Comparison of ENCODE assay signal across 10 mouse cellular contexts in genomic region chr1:76942730-76943129, GRCm38 (mm10).
DNase-seq lines count a peak whose midpoint lies in the region; ATAC-seq lines count a peak whose summit lies in the region.
"Had no signal": no experiment of that assay in that cellular context is flagged by ENCODE, and none has a peak within 500 bp of the region (broad histone marks: within the 10 kb centered on the region; RNA-seq: fewer than 3 reads in every experiment).

No protein-coding gene starts in this region.

- no peaks in the 10 kb centered on the region for H3K9me3 ChIP-seq in kidney, embryonic 15.5 days (replicated peaks)
- H3K9me3 ChIP-seq in liver, embryonic 12.5 days (replicated peaks) = no peaks in the 10 kb centered on the region
- H3K9me3 ChIP-seq: stomach, embryonic 15.5 days had no signal

- peak; percentile 8 for DNase-seq in kidney, adult 18-20 months
- peak; percentile 64 for DNase-seq in adrenal gland, postnatal 10 days
- DNase-seq in cerebellum, postnatal 25 days = peak; percentile 6 to 17
- peak; percentile 25 to 56 for DNase-seq in kidney, postnatal 36 days
- peak; percentile 45 for DNase-seq in ovary, postnatal 36 days (ENCODE audit: low spot score)
- no peak for DNase-seq in T-cell, adult 2 months (ENCODE audit: low spot score)

- H3K4me2 ChIP-seq in kidney, embryonic 15.5 days = no peak overlapping the region
- H3K4me2 ChIP-seq in liver, embryonic 12.5 days = no peak overlapping the region
- H3K4me2 ChIP-seq: stomach, embryonic 15.5 days had no signal

- 42% methylated on average over 3 of the region's 3 CpGs for WGBS in kidney, embryonic 15.5 days
- WGBS in liver, embryonic 12.5 days (ENCODE audit: insufficient replicate concordance) = 44% methylated on average over 3 of the region's 3 CpGs

- no peak overlapping the region for H3K9ac ChIP-seq in kidney, embryonic 15.5 days
- H3K9ac ChIP-seq in liver, embryonic 12.5 days = no peak overlapping the region
- H3K9ac ChIP-seq: stomach, embryonic 15.5 days had no signal

- no peaks in the 10 kb centered on the region for H3K36me3 ChIP-seq in kidney, embryonic 15.5 days
- H3K36me3 ChIP-seq in liver, embryonic 12.5 days = no peaks in the 10 kb centered on the region
- H3K36me3 ChIP-seq: stomach, embryonic 15.5 days had no signal

- no peak overlapping the region for H3K27ac ChIP-seq in kidney, embryonic 15.5 days
- no peak overlapping the region for H3K27ac ChIP-seq in liver, embryonic 12.5 days
- H3K27ac ChIP-seq: macrophage; stomach, embryonic 15.5 days had no signal

- no peaks in the 10 kb centered on the region for H3K4me1 ChIP-seq in kidney, embryonic 15.5 days
- no peaks in the 10 kb centered on the region for H3K4me1 ChIP-seq in liver, embryonic 12.5 days

- H3K4me3 ChIP-seq in kidney, embryonic 15.5 days (replicated peaks) = no peak overlapping the region
- H3K4me3 ChIP-seq in liver, embryonic 12.5 days = no peak overlapping the region
- H3K4me3 ChIP-seq: stomach, embryonic 15.5 days had no signal

- ATAC-seq in kidney, embryonic 15.5 days (replicated peaks; ENCODE audit: low FRiP score) = no peak
- ATAC-seq in liver, embryonic 12.5 days = no peak

- no peaks in the 10 kb centered on the region for H3K27me3 ChIP-seq in kidney, embryonic 15.5 days
- no peaks in the 10 kb centered on the region for H3K27me3 ChIP-seq in liver, embryonic 12.5 days (replicated peaks)
- H3K27me3 ChIP-seq: stomach, embryonic 15.5 days had no signal
